Mouse (Mus musculus) kidney, adult 2 months (tissue): Measurements from ENCODE around the gene Rag2. TPM values are rescaled to one million over a fixed set of nuclear protein-coding genes. Genes with fewer than 3 reads are reported as not detected.
A peak's percentile ranks its signal among the peaks of the same experiment; 100 is the strongest.

Experiments used
- DNase-seq: peaks from one replicate; pipeline ENCODE4 v3.0.0; 2021
- H3K27ac ChIP-seq: fragments of 200-500 bp; 2 replicates; pipeline ENCODE4 v1.5.1; 2012; ENCODE audit warnings: low read depth, low read length, control low read depth, inconsistent platforms; ENCODE audit not compliant: insufficient read depth
- H3K27me3 ChIP-seq: fragments of 200-500 bp; replicated peaks from 2 replicates; pipeline ENCODE4 v1.6.1; 2012; ENCODE audit warnings: mild to moderate bottlenecking, moderate library complexity, low read length, inconsistent platforms; ENCODE audit not compliant: control insufficient read depth, insufficient read depth
- H3K36me3 ChIP-seq: fragments of 200-500 bp; 2 replicates; pipeline ENCODE4 v1.6.1; 2012; ENCODE audit warnings: mild to moderate bottlenecking, moderate library complexity, low read length, inconsistent platforms; ENCODE audit not compliant: control insufficient read depth, insufficient read depth
- H3K4me1 ChIP-seq: fragments of 200-500 bp; 2 replicates; pipeline ENCODE4 v1.6.1; 2011; ENCODE audit warnings: low read length; ENCODE audit not compliant: control insufficient read depth, insufficient read depth
- H3K4me3 ChIP-seq: fragments of 200-500 bp; 2 replicates; pipeline ENCODE4 v1.5.1; 2011; ENCODE audit warnings: mild to moderate bottlenecking, low read depth, low read length, control low read depth; ENCODE audit not compliant: insufficient read depth
- CTCF ChIP-seq: fragments of 200-500 bp; conservative IDR thresholded peaks from 2 replicates; pipeline ENCODE4 v1.5.1; 2011; ENCODE audit warnings: low read depth, mild to moderate bottlenecking, control low read depth, low read length, moderate library complexity, mixed read lengths; ENCODE audit not compliant: insufficient read depth, insufficient read length
- POLR2A ChIP-seq: fragments of 200-500 bp; IDR thresholded peaks from one replicate; pipeline ENCODE4 v1.6.1; 2011; ENCODE audit warnings: low read depth, low read length, control low read depth
- WGBS: fragments of 180-500 bp; shearing (Covaris S2); methylation state at CpG from one replicate; pipeline ENCODE4 v1.1.7; 2018; 5-methylcytosine and 5-hydroxymethylcytosine counted together
- polyA plus RNA-seq: library from polyadenylated mRNA; depleted of rRNA; stranded (reverse); fragments of >200 nt; gene quantifications from 2 replicates; pipeline ENCODE4 v1.2.3, GENCODE M21; 2012

Gene Rag2
- polyA plus RNA-seq, 1 experiment: not detected

GRCm38 (mm10) chr2:101645841-101646240 lies 21.3 kb downstream of the Rag2 start:
- TF ChIP-seq CTCF: no peak
- TF ChIP-seq POLR2A: no peak
- 100% methylated on average over 1 of the region's 1 CpGs for WGBS
- no peak overlapping the region for H3K27ac ChIP-seq
- no peaks in the 10 kb centered on the region; the same call in 1 of the 2 replicates for H3K27me3 ChIP-seq
- no peak overlapping the region for H3K4me3 ChIP-seq
- DNase-seq: no peak
- no peaks in the 10 kb centered on the region for H3K4me1 ChIP-seq
- H3K36me3 ChIP-seq: no peaks in the 10 kb centered on the region

- Histone ChIP-seq H3K27me3 (no peaks in the 10 kb centered on the region; the same call in 1 of the 2 replicates), H3K36me3 (no peaks in the 10 kb centered on the region), H3K27ac (no peak overlapping the region), H3K4me3 (no peak overlapping the region), H3K4me1 (no peaks in the 10 kb centered on the region)
- TF ChIP-seq CTCF: no peak
- TF ChIP-seq POLR2A: no peak
- WGBS: 70% methylated on average over 2 of the region's 2 CpGs
- DNase-seq: no peak
Observed at GRCm38 (mm10) chr2:101648361-101648760, 23.8 kb downstream of the Rag2 start.

GRCm38 (mm10) chr2:101649114-101649671 lies 24.7 kb downstream of the Rag2 start, which contains the start of the genes Rag1 and B230118H07Rik:
Gene Rag1, minus strand, starts transcription at chr2:101649501.
Gene B230118H07Rik, minus strand, starts transcription at chr2:101649532.
- no peak for DNase-seq
- Histone ChIP-seq H3K36me3 (no peaks in the 10 kb centered on the region), H3K4me1 (no peaks in the 10 kb centered on the region), H3K27me3 (no peaks in the 10 kb centered on the region; the same call in 1 of the 2 replicates), H3K27ac (no peak within 1 kb of the TSS), H3K4me3 (no peak within 1 kb of the TSS)
- 44% methylated on average over 8 of the region's 8 CpGs for WGBS
- TF ChIP-seq CTCF: no peak
- no peak for TF ChIP-seq POLR2A

GRCm38 (mm10) chr2:101650446-101650845 lies 25.9 kb downstream of the Rag2 start:
- TF ChIP-seq CTCF (no peak), POLR2A (no peak)
- DNase-seq: no peak
- Histone ChIP-seq H3K27ac (no peak overlapping the region), H3K4me3 (no peak overlapping the region), H3K27me3 (no peaks in the 10 kb centered on the region; the same call in 1 of the 2 replicates), H3K36me3 (no peaks in the 10 kb centered on the region), H3K4me1 (no peaks in the 10 kb centered on the region)
- WGBS: 31% methylated on average over 1 of the region's 1 CpGs

- 28% methylated on average over 14 of the region's 14 CpGs for WGBS
- H3K27ac ChIP-seq: no peak overlapping the region
- DNase-seq: no peak
- no peaks in the 10 kb centered on the region for H3K4me1 ChIP-seq
- no peaks in the 10 kb centered on the region for H3K36me3 ChIP-seq
- peak overlapping the region; percentile 6; the same call in 1 of the 2 replicates for H3K4me3 ChIP-seq
- H3K27me3 ChIP-seq: no peaks in the 10 kb centered on the region; the same call in 1 of the 2 replicates
- TF ChIP-seq CTCF (no peak), POLR2A (no peak)
Observed at GRCm38 (mm10) chr2:101652204-101652920, 27.8 kb downstream of the Rag2 start.

GRCm38 (mm10) chr2:101652921-101653597 lies 28.5 kb downstream of the Rag2 start:
- no peaks in the 10 kb centered on the region for H3K4me1 ChIP-seq
- 15% methylated on average over 14 of the region's 14 CpGs for WGBS
- no peak overlapping the region for H3K27ac ChIP-seq
- no peaks in the 10 kb centered on the region; the same call in 1 of the 2 replicates for H3K27me3 ChIP-seq
- no peaks in the 10 kb centered on the region for H3K36me3 ChIP-seq
- TF ChIP-seq POLR2A (no peak), CTCF (peak; percentile 76)
- 0 out of 2 replicates have a peak overlapping the region, but pooled peaks have one; percentile 6 for H3K4me3 ChIP-seq
- DNase-seq: peak; percentile 80

GRCm38 (mm10) chr2:101660536-101660935 lies 36.0 kb downstream of the Rag2 start:
- Histone ChIP-seq H3K4me1 (no peaks in the 10 kb centered on the region), H3K27ac (no peak overlapping the region), H3K36me3 (no peaks in the 10 kb centered on the region), H3K27me3 (no peaks in the 10 kb centered on the region), H3K4me3 (no peak overlapping the region)
- WGBS: 50% methylated on average over 2 of the region's 2 CpGs
- peak; percentile 54 for DNase-seq
- no peak for TF ChIP-seq POLR2A
- TF ChIP-seq CTCF: no peak
